Mouse (Mus musculus) regulatory T cell (primary cell): ENCODE results near the gene Hfe2.

Experiments used
- in situ Hi-C: fragments of 300-600 bp; cut with MboI, MseI; formaldehyde crosslinking; loops from one replicate; pipeline ENCODE4 v1.15.1; 2025; ENCODE audit warnings: high pct_unique_total_duplicates

The Hfe2 gene

DNA sequence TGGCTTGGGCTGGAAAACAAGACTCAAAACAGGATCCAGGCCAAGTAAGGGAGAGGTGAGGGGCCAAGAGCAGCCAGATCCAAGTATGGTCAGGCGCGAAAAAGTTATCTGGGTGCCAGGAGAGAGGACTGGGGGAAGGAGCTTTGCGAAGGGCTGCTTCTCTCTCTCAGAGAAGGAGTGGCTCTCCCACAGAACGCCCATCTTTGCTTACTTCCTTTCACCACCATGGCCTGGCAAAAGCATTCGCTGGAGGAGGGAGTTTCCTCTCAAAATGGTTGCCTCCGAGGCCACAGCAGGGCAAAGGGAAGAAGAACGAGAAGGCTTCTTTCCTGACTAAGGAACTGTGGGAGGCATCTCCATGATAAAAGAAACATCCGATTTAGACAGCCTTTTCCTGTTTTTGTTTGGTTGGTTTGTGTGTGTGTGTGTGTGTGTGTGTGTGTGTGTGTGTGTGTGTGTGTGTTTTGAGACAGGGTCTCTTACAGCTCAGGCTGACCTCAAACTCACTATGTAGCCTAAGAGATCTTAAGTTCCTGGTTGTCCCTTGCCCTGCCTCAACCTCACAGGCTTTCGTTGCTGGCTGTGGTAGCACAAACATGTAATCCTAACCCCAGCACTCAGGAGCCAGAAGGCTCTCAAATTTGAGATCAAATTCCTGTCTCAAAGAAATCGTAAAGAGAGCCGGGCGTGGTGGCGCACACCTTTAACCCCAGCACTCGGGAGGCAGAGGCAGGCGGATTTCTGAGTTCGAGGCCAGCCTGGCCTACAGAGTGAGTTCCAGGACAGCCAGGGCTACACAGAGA lies 47.1 kb downstream of the Hfe2 start:
- in situ Hi-C loops: loop anchor here (25.0 kb wide), 1 partner anchor 1365 kb away; no protein-coding TSS in a partner anchor

DNA sequence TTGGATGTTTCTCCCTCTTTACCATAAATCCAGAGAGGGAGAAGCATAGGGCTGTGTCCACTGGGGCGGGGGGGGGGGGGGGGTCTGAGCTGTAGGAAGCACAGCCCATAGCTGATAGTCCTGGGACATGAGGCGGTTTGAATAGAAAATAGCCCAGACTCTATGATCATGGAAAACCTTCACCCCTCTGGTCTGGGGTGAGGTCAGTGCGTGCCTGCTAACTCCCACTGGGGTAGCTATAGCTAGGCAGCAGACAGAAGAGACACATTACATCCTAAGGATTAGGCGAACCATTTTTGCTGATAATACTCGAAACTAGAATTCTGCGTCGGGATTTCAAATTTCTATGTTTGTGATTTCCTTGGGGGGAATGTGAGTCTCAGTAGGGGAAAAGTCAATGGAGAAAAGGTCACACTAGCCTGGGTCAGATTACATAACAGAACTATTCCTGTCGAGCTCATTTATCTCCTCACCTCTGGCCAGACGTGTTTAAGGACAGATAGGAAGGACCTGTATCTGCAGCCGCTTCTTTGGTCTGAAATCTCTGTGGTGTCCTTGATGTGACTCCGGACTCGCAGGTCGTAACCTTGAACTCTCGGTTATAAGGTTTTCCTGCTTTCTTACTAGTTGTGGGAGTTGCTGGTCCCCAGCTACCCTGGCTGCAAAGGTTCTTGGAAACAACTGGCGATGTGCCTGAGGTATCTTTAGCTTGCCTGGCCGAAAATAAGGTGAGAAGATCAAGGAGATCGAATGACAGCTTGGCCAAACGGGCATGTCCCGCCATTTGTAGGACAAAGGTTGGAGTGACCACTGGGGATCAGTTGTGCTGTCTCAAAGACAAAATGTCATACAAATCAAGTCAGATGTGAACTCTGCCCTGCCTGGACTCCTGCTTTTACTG lies 48.9 kb downstream of the Hfe2 start:
- in situ Hi-C loops: loop anchor here (25.0 kb wide), 1 partner anchor 1363 kb away; no protein-coding TSS in a partner anchor

DNA sequence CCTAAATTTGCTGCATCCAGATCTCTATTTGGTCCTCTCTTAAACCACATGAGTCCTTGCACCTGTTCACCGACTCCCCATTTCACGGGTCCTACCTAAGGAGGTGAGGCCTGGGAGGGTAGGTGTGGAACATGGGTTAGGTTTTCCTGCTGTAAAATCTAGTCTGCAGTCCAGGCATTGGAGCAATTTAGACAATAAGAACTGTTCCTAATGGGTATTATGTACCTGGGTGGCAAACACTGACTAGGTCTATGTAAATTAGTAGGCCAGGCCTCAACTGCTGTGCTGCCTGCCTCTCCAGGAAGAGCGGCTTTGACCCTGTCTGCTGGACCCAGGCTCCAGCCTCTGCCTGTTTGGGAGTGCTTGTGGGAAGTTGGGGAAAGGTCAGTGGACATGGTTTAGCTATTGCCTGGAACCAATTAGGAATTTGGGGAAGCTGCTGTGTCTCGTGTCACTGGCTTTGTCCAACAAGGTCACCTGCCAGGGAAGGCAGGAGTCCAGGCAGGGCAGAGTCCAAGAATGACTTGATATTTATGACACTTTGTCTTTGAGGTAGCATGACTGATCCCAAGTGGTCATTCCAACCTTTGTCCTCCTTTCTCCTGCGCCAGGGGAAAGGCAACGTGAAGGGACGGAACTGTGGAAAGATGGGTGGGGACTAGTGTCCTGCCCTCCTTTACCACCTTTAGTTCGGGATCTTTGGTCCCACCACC lies 50.5 kb downstream of the Hfe2 start:
- in situ Hi-C loops: no loop called here

DNA sequence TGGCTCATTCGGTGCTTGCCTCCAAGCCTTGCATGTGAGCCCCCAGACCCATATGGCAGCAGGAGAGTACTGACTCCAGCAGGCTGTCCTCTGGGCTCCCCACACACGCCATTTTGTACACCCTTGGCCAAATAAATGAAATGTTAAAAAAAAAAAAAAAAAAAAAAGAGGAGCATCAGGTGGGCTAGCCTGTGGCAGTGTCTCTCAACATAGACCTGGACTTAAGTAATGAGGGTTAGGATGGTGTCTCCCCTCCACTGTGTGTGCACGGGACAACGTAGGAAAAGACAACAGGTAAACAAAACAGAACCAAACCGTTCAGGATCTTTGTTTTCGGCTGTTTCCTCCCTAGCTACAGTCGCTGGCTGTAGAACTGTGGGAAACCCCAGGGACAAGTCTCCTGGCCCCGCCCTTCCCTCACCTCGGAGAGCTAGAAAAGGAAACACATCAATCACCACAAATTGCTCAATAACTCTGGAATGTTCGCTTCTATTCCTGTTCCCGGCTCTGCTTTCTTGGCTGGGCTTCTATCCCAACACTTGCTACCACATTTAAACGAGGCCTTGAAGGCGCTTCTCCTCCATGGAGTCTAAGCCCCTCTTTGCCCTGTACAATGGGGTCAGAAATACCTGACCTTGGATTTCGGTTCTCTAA lies 51.2 kb downstream of the Hfe2 start:
- in situ Hi-C loops: no loop called here

DNA sequence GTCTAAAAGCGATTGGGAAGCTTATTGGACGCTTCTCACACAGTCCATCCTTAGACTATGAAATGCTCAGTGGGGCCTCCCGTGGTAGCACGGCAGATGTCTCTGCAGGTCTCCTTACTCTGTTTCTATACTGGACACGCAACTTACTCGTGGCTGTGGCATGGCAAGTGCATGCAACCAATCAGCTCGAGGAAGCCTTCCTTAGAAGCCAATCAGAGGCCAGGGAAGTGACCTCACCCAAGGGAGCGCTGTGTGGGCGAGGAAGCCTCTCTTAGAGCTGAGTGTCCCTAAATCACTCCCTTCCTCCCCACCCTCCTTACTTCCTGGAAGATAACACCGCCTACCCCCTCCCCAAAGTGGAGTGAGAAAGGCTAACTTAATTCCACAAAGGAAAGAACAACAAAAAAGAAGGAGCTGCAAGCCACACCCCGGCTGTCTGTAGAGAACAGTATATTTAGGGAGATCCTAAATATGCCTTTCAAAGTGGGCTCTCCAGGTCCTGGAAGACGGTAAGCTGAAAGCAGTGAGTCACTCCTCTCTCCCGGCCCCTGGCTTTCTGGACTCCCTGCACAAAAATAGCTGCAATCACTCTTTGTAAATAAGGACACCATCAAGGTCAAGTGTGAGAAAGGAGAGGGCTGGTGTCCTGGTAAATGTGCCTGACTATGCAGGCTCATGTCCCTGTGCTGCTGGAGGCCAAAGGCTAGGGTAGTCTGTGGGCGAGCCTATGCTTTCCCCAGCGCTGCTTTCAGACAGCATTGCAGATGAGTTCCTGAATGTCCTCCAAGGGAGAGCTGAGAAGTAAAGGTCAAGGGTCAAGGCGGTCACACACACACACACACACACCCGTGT lies 51.9 kb downstream of the Hfe2 start, which contains the start of gene Gm16253:
Gene Gm16253 (plus strand): TSS at position 295 of the 852 bp plus-strand sequence.
- in situ Hi-C loops: no loop called here

DNA sequence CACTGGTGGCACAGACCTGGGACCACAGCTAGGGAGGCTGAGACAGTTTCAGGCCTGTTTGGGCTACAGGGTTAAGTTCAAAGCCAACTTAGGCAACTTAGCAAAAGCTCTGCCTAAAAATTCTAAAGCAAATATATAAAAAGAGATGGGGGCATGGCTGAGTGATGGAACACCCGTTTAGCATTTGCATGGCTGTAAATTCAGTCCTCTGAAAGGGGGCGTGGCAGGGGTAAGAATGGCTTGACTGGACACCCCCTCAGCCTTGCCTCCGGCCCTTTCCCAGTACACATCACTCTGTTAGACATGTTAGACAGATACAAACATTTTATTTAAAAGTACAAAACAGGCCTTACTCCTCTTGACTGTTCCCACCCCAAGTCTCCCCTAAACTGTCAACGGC lies 52.6 kb downstream of the Hfe2 start:
- in situ Hi-C loops: no loop called here
